Mouse (Mus musculus): ENCODE measurements around the gene Smg9. TPM values are rescaled to one million over a fixed set of nuclear protein-coding genes. Genes with fewer than 3 reads are reported as not detected.

The Smg9 gene
- polyA plus RNA-seq, 2 experiments, result 11.2 to 20.6 TPM

DNA sequence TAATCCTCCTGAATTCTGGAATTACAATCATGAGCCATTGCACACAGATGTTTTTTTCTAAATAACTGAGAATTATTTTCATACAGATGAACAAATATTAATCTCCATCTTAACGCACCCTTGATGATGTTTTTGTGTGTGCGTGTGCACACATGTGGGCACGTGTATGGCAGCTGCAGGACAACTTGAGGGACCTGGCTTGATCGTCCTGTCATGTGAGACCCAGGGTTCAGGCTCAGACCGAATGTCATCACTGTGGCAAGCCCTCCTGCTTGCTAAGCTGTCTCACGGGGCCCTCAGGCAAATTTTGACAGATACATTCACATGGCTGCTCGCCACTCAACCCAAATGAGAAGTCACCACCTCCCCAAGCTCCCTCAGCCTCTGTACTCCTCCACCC lies 8.9 kb upstream of the Smg9 start:
- no peak overlapping the region for H3K27ac ChIP-seq
- ATAC-seq (ENCODE audit: insufficient read depth), result no peak
- H3K36me3 ChIP-seq (replicated peaks; ENCODE audit: control insufficient read depth, insufficient read depth, low read depth), result peaks cover 13% of the 10 kb centered on the region

DNA sequence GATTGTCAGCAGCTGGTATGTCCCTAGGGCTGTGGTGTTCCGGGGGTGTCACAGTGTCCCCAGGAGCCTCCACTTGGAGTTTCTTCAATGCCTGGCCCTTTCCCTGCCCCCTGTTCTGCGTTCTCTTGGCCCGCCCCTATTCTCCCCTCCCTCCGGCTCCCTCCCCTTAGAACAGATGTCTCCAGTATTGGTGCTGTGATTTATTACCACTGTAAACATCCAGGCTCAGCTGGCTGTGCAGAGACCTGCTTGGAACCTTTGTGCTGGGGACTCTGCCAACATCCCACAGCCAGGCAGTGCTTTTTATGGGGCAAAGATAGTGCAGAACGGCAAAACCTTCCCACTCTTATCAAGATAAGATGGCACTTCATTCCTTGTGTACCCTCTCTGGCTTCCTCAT lies 8.3 kb upstream of the Smg9 start:
- H3K27me3 ChIP-seq (ENCODE audit: control insufficient read depth, insufficient read depth, low read length), result no peaks in the 10 kb centered on the region
- no peak overlapping the region for H3K4me2 ChIP-seq (ENCODE audit: low read depth)
- DNase-seq (ENCODE audit: low read depth in 3 of 3, low spot score in 3 of 3) (no peak), ATAC-seq (ENCODE audit: insufficient read depth) (no peak)
- peaks cover 41 to 49% of the 10 kb centered on the region in 2 experiments for H3K4me1 ChIP-seq (replicated peaks; ENCODE audit: control insufficient read depth in 2 of 2, insufficient read depth in 2 of 2, low read length in 1 of 2)
- TF ChIP-seq EP300 (IDR thresholded peaks at IDR 0.05; ENCODE audit: low read depth), result no peak
- TF ChIP-seq CTCF (IDR thresholded peaks at IDR 0.05; ENCODE audit: low read depth), result no peak
- no peak overlapping the region for H3K4me3 ChIP-seq (ENCODE audit: insufficient read depth in 1 of 2, low read depth in 2 of 2, low read length in 2 of 2)
- WGBS (ENCODE audit: insufficient replicate concordance), result 35% methylated on average over 5 of the region's 5 CpGs
- H3K27ac ChIP-seq, result no peak overlapping the region
- no peak overlapping the region for H3K9ac ChIP-seq (replicated peaks)
- peaks cover 7% of the 10 kb centered on the region for H3K36me3 ChIP-seq (replicated peaks; ENCODE audit: control insufficient read depth, insufficient read depth, low read depth)
- no peaks in the 10 kb centered on the region for H3K9me3 ChIP-seq (ENCODE audit: control insufficient read depth, low read length)

More for the DNA sequence above, 8.9 kb upstream of the Smg9 start:
- Histone ChIP-seq H3K9ac (replicated peaks) (no peak overlapping the region), H3K4me2 (ENCODE audit: low read depth) (no peak overlapping the region), H3K4me1 (replicated peaks; ENCODE audit: control insufficient read depth in 2 of 2, insufficient read depth in 2 of 2, low read length in 1 of 2) (peaks cover 35 to 44% of the 10 kb centered on the region in 2 experiments), H3K9me3 (ENCODE audit: control insufficient read depth, low read length) (no peaks in the 10 kb centered on the region), H3K4me3 (ENCODE audit: insufficient read depth in 1 of 2, low read depth in 2 of 2, low read length in 2 of 2) (no peak overlapping the region), H3K27me3 (ENCODE audit: control insufficient read depth, insufficient read depth, low read length) (no peaks in the 10 kb centered on the region)
- no peak for DNase-seq (ENCODE audit: low read depth in 3 of 3, low spot score in 3 of 3)
- no peak for TF ChIP-seq EP300 (IDR thresholded peaks at IDR 0.05; ENCODE audit: low read depth)
- no peak for TF ChIP-seq CTCF (IDR thresholded peaks at IDR 0.05; ENCODE audit: low read depth)
- 68% methylated on average over 7 of the region's 7 CpGs for WGBS (ENCODE audit: insufficient replicate concordance)

DNA sequence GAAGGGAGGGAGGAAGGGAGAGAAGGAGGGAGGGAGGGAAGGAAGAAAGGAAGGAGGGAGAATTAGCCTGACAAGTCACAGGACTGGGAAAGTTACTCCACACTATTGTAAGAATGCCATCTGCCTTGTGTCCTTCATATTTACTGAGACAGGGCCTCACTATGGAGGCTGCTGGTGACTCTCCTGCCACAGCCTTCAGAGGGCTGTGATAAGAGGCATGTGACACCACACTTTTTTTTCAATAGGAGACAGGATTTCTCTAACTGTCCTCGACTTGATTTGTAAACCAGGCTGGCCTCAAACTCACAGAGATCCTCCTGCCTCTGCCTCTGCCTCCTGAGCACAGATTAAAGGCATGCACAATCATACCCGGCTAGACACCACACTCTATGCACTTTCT lies 7.7 kb upstream of the Smg9 start:
- Histone ChIP-seq H3K9me3 (ENCODE audit: control insufficient read depth, low read length) (no peaks in the 10 kb centered on the region), H3K27ac (no peak overlapping the region), H3K27me3 (ENCODE audit: control insufficient read depth, insufficient read depth, low read length) (no peaks in the 10 kb centered on the region), H3K9ac (replicated peaks) (no peak overlapping the region), H3K4me2 (ENCODE audit: low read depth) (no peak overlapping the region), H3K4me3 (ENCODE audit: insufficient read depth in 1 of 2, low read depth in 2 of 2, low read length in 2 of 2) (no peak overlapping the region), H3K4me1 (replicated peaks; ENCODE audit: control insufficient read depth in 2 of 2, insufficient read depth in 2 of 2, low read length in 1 of 2) (peaks cover 47 to 55% of the 10 kb centered on the region in 2 experiments), H3K36me3 (replicated peaks; ENCODE audit: control insufficient read depth, insufficient read depth, low read depth) (peaks cover 1% of the 10 kb centered on the region)
- no peak for ATAC-seq (ENCODE audit: insufficient read depth)
- TF ChIP-seq CTCF (IDR thresholded peaks at IDR 0.05; ENCODE audit: low read depth) (no peak), EP300 (IDR thresholded peaks at IDR 0.05; ENCODE audit: low read depth) (no peak)
- 47% methylated on average over 2 of the region's 2 CpGs for WGBS (ENCODE audit: insufficient replicate concordance)
- DNase-seq (ENCODE audit: low read depth in 3 of 3, low spot score in 3 of 3), result no peak

DNA sequence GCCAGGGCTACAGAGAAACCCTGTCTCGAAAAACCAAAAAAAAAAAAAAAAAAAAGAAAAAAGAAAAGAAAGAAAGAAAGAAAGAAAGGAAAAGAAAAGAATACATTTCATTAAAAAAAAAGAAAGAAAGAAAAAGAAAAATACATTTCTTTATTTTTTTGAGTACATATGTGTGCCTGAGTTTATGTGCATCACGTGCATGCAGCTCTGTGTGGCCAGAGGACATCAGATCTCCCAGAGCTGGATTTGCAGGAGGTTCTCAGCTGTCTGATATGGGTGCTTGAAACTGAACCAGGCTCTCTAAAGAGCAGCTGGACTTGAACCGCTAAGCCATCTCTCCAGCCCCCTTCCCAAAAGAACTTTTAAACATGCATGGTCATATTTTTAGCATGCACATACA lies 5.4 kb upstream of the Smg9 start:
- DNase-seq (ENCODE audit: low read depth in 3 of 3, low spot score in 3 of 3) (no peak), ATAC-seq (ENCODE audit: insufficient read depth) (peak; percentile 29; the same call in 1 of the 2 replicates)
- H3K36me3 ChIP-seq (replicated peaks; ENCODE audit: control insufficient read depth, insufficient read depth, low read depth), result no peaks in the 10 kb centered on the region
- H3K9ac ChIP-seq (replicated peaks), result peak overlapping the region; percentile 66
- no peaks in the 10 kb centered on the region for H3K27me3 ChIP-seq (ENCODE audit: control insufficient read depth, insufficient read depth, low read length)
- peak overlapping the region; percentile 80 for H3K27ac ChIP-seq
- 17% methylated on average over 2 of the region's 3 CpGs for WGBS (ENCODE audit: insufficient replicate concordance)
- peaks cover 57 to 65% of the 10 kb centered on the region in 2 experiments for H3K4me1 ChIP-seq (replicated peaks; ENCODE audit: control insufficient read depth in 2 of 2, insufficient read depth in 2 of 2, low read length in 1 of 2)
- no peak for TF ChIP-seq EP300 (IDR thresholded peaks at IDR 0.05; ENCODE audit: low read depth)
- H3K4me2 ChIP-seq (ENCODE audit: low read depth), result peak overlapping the region; percentile 90
- no peaks in the 10 kb centered on the region for H3K9me3 ChIP-seq (ENCODE audit: control insufficient read depth, low read length)
- H3K4me3 ChIP-seq (ENCODE audit: insufficient read depth in 1 of 2, low read depth in 2 of 2, low read length in 2 of 2), result no peak overlapping the region

DNA sequence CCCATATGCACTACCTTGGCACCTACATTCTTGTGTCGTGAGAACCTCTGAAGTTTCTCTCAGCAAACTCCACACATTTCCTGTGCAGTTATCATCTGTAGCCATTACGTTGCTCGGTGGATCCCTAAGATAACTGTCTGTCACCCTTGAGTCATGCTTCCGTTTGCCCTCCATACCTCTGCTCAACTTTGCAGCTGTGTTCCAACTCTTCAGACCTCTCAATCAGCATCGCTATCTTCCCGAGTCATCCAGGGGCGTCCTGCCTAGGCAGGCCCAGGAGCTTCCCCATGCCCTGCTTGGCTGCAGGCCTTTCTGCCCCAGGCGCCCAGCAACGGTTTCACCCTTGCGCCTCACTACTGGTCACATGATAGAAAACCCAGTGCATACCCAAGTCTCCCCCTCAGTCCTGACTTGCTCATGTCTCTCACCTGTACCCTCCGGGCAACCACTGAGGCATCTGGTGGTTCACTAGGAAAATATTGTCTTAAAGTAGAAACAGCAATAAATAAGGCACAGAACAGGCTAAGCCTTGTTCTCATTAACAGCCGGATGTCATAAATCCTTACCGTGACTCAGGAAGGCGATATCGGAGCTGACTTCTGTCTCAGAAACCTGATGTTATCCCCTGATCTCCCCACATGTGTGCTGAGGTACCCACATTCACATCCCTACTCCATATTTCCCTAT lies 4.8 kb upstream of the Smg9 start:
- Histone ChIP-seq H3K4me2 (ENCODE audit: low read depth) (peak overlapping the region; percentile 90), H3K9ac (replicated peaks) (peak overlapping the region; percentile 66), H3K4me3 (ENCODE audit: insufficient read depth in 1 of 2, low read depth in 2 of 2, low read length in 2 of 2) (peak overlapping the region in 1 of 2 experiments; percentile 10; a peak in 2 of 4 replicates), H3K36me3 (replicated peaks; ENCODE audit: control insufficient read depth, insufficient read depth, low read depth) (no peaks in the 10 kb centered on the region), H3K27me3 (ENCODE audit: control insufficient read depth, insufficient read depth, low read length) (no peaks in the 10 kb centered on the region), H3K4me1 (replicated peaks; ENCODE audit: control insufficient read depth in 2 of 2, insufficient read depth in 2 of 2, low read length in 1 of 2) (peaks cover 55 to 60% of the 10 kb centered on the region in 2 experiments), H3K9me3 (ENCODE audit: control insufficient read depth, low read length) (no peaks in the 10 kb centered on the region), H3K27ac (peak overlapping the region; percentile 80)
- 14% methylated on average over 15 of the region's 15 CpGs for WGBS (ENCODE audit: insufficient replicate concordance)
- DNase-seq (ENCODE audit: low read depth in 3 of 3, low spot score in 3 of 3) (no peak), ATAC-seq (ENCODE audit: insufficient read depth) (peak; percentile 40; the same call in 1 of the 2 replicates)
- TF ChIP-seq CTCF (IDR thresholded peaks at IDR 0.05; ENCODE audit: low read depth) (no peak), EP300 (IDR thresholded peaks at IDR 0.05; ENCODE audit: low read depth) (peak; percentile 66)
